Mouse (Mus musculus): ENCODE results near the gene Gm26657.

The Gm26657 gene

GRCm38 (mm10) chr4:56757693-56758092, 17.8 kb downstream of the Gm26657 start:
- DNase-seq (ENCODE audit: low spot score in 2 of 2) = no peak

- DNase-seq (ENCODE audit: low spot score in 2 of 2) = no peak
Measured at GRCm38 (mm10) chr4:56767861-56768284, 28.0 kb downstream of the Gm26657 start.

- no peak for DNase-seq (ENCODE audit: low spot score in 2 of 2)
Measured at GRCm38 (mm10) chr4:56768913-56769312, 29.0 kb downstream of the Gm26657 start.

- DNase-seq (ENCODE audit: low spot score in 2 of 2) = no peak
Measured at GRCm38 (mm10) chr4:56771065-56771464, 31.2 kb downstream of the Gm26657 start.
